Mouse (Mus musculus) intestine, postnatal 0 days (tissue): ENCODE data around the gene Bpifb9b. TPM values are rescaled to one million over a fixed set of nuclear protein-coding genes. Genes with fewer than 3 reads are reported as not detected.
"Not testable (repeated sequence)": the region's sequence is repeated elsewhere in the genome, so short reads cannot be mapped to it uniquely, and the experiment has no call there.

Experiments
- ATAC-seq: fragments of 200-750 bp; cut with Nextera tagmentation; 2 replicates; pipeline ENCODE4 v1.8.0; 2017; ENCODE audit warnings: mild to moderate bottlenecking, moderate TSS enrichment, moderate library complexity
- H3K27ac ChIP-seq: fragments of 300-500 bp; sonication (generic); 2 replicates; pipeline ENCODE4 v1.5.1; 2014; ENCODE audit warnings: mild to moderate bottlenecking, low read depth, low read length, moderate library complexity
- H3K27me3 ChIP-seq: fragments of 300-500 bp; sonication (generic); replicated peaks from 2 replicates; pipeline ENCODE4 v1.6.1; 2014; ENCODE audit warnings: low read length, mixed read lengths; ENCODE audit not compliant: control insufficient read depth, insufficient read depth
- H3K36me3 ChIP-seq: fragments of 300-500 bp; sonication (generic); 2 replicates; pipeline ENCODE4 v1.6.1; 2014; ENCODE audit warnings: mild to moderate bottlenecking, moderate library complexity; ENCODE audit not compliant: control insufficient read depth, insufficient read depth
- H3K4me1 ChIP-seq: fragments of 300-500 bp; sonication (generic); replicated peaks from 2 replicates; pipeline ENCODE4 v1.6.1; 2014; ENCODE audit warnings: antibody characterized with exemption, low read length, mixed read lengths; ENCODE audit not compliant: control insufficient read depth, insufficient read depth
- H3K4me2 ChIP-seq: fragments of 300-500 bp; sonication (generic); replicated peaks from 2 replicates; pipeline ENCODE4 v1.6.1; 2014; ENCODE audit warnings: low read depth, mild to moderate bottlenecking, moderate library complexity
- H3K4me3 ChIP-seq: fragments of 300-500 bp; sonication (generic); 2 replicates; pipeline ENCODE4 v1.5.1; 2014; ENCODE audit warnings: low read depth, low read length
- H3K9ac ChIP-seq: fragments of 300-500 bp; sonication (generic); 2 replicates; pipeline ENCODE4 v1.6.1; 2014; ENCODE audit warnings: mild to moderate bottlenecking, low read depth, low read length
- H3K9me3 ChIP-seq: fragments of 300-500 bp; sonication (generic); 2 replicates; pipeline ENCODE4 v1.6.1; 2016; ENCODE audit warnings: mixed run types; ENCODE audit not compliant: control insufficient read depth
- CTCF ChIP-seq: sonication (generic); IDR thresholded peaks from 2 replicates; pipeline ENCODE4 v1.5.1; 2016; ENCODE audit warnings: low read depth, mild to moderate bottlenecking, control low read depth, antibody characterized with exemption, moderate library complexity
- WGBS: fragments of 180-500 bp; shearing (Covaris S2); extraction: QIAGEN DNeasy Blood & Tissue Kit; methylation state at CpG from one replicate; pipeline ENCODE4 v1.1.7; 2014; 5-methylcytosine and 5-hydroxymethylcytosine counted together
- polyA plus RNA-seq: library from polyadenylated mRNA; unstranded; fragments of >200 nt; fragmentation: Nextera tagmentation; extraction: Ambion mirVana; gene quantifications from 2 replicates; pipeline ENCODE4 v1.2.1, GENCODE M21; 2015

Gene Bpifb9b
- polyA plus RNA-seq, 1 experiment from 2014 or later, result not detected

- Histone ChIP-seq H3K9ac (no peak overlapping the region), H3K27ac (no peak overlapping the region), H3K4me2 (no peak overlapping the region), H3K36me3 (no peaks in the 10 kb centered on the region), H3K9me3 (no peaks in the 10 kb centered on the region), H3K4me3 (no peak overlapping the region), H3K4me1 (no peaks in the 10 kb centered on the region), H3K27me3 (no peaks in the 10 kb centered on the region)
- 84% methylated on average over 3 of the region's 3 CpGs for WGBS
- no peak for ATAC-seq
- TF ChIP-seq CTCF, result no peak
These were observed 5.3 kb upstream of the Bpifb9b start for GRCm38 (mm10) chr2:154301763-154302162.

- not testable (repeated sequence) for H3K27ac ChIP-seq, H3K9ac ChIP-seq, ATAC-seq, H3K4me2 ChIP-seq, H3K27me3 ChIP-seq, H3K9me3 ChIP-seq, H3K4me1 ChIP-seq, H3K4me3 ChIP-seq, H3K36me3 ChIP-seq
- WGBS, result 75% methylated on average over 1 of the region's 3 CpGs
These were observed 2.4 kb upstream of the Bpifb9b start for GRCm38 (mm10) chr2:154304604-154305003.

GRCm38 (mm10) chr2:154313771-154314170 is 6.7 kb downstream of the Bpifb9b start:
- WGBS, result 83% methylated on average over 4 of the region's 5 CpGs
- not testable (repeated sequence) for H3K9me3 ChIP-seq, H3K27ac ChIP-seq, H3K4me3 ChIP-seq, H3K4me2 ChIP-seq, H3K9ac ChIP-seq, H3K36me3 ChIP-seq, H3K4me1 ChIP-seq, H3K27me3 ChIP-seq, ATAC-seq

GRCm38 (mm10) chr2:154326852-154327251 is 19.8 kb downstream of the Bpifb9b start:
- Histone ChIP-seq H3K4me2 (no peak overlapping the region), H3K9ac (no peak overlapping the region), H3K9me3 (no peaks in the 10 kb centered on the region), H3K36me3 (no peaks in the 10 kb centered on the region), H3K4me1 (no peaks in the 10 kb centered on the region), H3K4me3 (no peak overlapping the region), H3K27ac (no peak overlapping the region), H3K27me3 (no peaks in the 10 kb centered on the region)
- WGBS, result 68% methylated on average over 3 of the region's 3 CpGs
- no peak for ATAC-seq
- no peak for TF ChIP-seq CTCF

- 78% methylated on average over 4 of the region's 4 CpGs for WGBS
- no peaks in the 10 kb centered on the region for H3K27me3 ChIP-seq
- H3K9me3 ChIP-seq, result no peaks in the 10 kb centered on the region
- no peak overlapping the region for H3K27ac ChIP-seq
- H3K4me1 ChIP-seq, result no peaks in the 10 kb centered on the region
- no peak overlapping the region for H3K4me3 ChIP-seq
- H3K4me2 ChIP-seq, result no peak overlapping the region
- ATAC-seq, result no peak
- peaks cover 18% of the 10 kb centered on the region; the same call in 1 of the 2 replicates for H3K36me3 ChIP-seq
- no peak overlapping the region for H3K9ac ChIP-seq
- TF ChIP-seq CTCF, result no peak
These were observed 28.5 kb downstream of the Bpifb9b start for GRCm38 (mm10) chr2:154335572-154335971.

GRCm38 (mm10) chr2:154338161-154338560 is 31.1 kb downstream of the Bpifb9b start:
- no peak overlapping the region for H3K4me3 ChIP-seq
- no peak for ATAC-seq
- no peak for TF ChIP-seq CTCF
- no peak overlapping the region for H3K9ac ChIP-seq
- no peaks in the 10 kb centered on the region for H3K9me3 ChIP-seq
- WGBS, result 71% methylated on average over 1 of the region's 1 CpGs
- no peak overlapping the region for H3K4me2 ChIP-seq
- no peaks in the 10 kb centered on the region for H3K27me3 ChIP-seq
- H3K4me1 ChIP-seq, result no peaks in the 10 kb centered on the region
- H3K27ac ChIP-seq, result no peak overlapping the region
- H3K36me3 ChIP-seq, result peaks cover 25% of the 10 kb centered on the region; the same call in 1 of the 2 replicates

- Histone ChIP-seq H3K36me3 (peaks cover 25% of the 10 kb centered on the region), H3K9ac (no peak overlapping the region), H3K27ac (no peak overlapping the region), H3K4me3 (no peak overlapping the region), H3K4me1 (no peaks in the 10 kb centered on the region), H3K27me3 (no peaks in the 10 kb centered on the region), H3K9me3 (no peaks in the 10 kb centered on the region), H3K4me2 (no peak overlapping the region)
- no peak for ATAC-seq
- no peak for TF ChIP-seq CTCF
- WGBS, result 77% methylated on average over 2 of the region's 2 CpGs
These were observed 32.3 kb downstream of the Bpifb9b start for GRCm38 (mm10) chr2:154339356-154339755.
